Mouse (Mus musculus) spleen, adult 2 months (tissue): ENCODE results near the gene Kif5c.

ENCODE experiments used
- CTCF ChIP-seq: fragments of 200-500 bp; IDR thresholded peaks from 2 replicates; pipeline ENCODE4 v1.5.1; 2011; ENCODE audit warnings: mild to moderate bottlenecking, inconsistent platforms; ENCODE audit not compliant: insufficient read depth, insufficient read length, insufficient replicate concordance; ENCODE audit errors: extremely low read depth
- POLR2A ChIP-seq: fragments of 200-500 bp; IDR thresholded peaks from 2 replicates; pipeline ENCODE4 v1.6.1; 2011; ENCODE audit warnings: low read depth, low read length, inconsistent platforms

GRCm38 (mm10) chr2:49618829-49619718 is at the start of gene Kif5c:
- TF ChIP-seq POLR2A, result no peak
- TF ChIP-seq CTCF, result no peak
